Mouse (Mus musculus) C2C12 (cell line): ENCODE measurements around the gene Pdlim5. TPM values are rescaled to one million over a fixed set of nuclear protein-coding genes. Genes with fewer than 3 reads are reported as not detected.

Experiments used
- H3K27me3 ChIP-seq: one replicate; pipeline ENCODE4 v1.6.1; 2011; ENCODE audit not compliant: control insufficient read depth, insufficient read depth, insufficient read length
- H3K36me3 ChIP-seq: one replicate; pipeline ENCODE4 v1.6.1; 2011; ENCODE audit not compliant: control insufficient read depth, insufficient read depth
- H3K4me3 ChIP-seq: one replicate; pipeline ENCODE4 v1.5.1; 2011; ENCODE audit warnings: mild to moderate bottlenecking, control low read depth; ENCODE audit not compliant: poor library complexity, insufficient read depth, severe bottlenecking
- H3K79me2 ChIP-seq: one replicate; pipeline ENCODE4 v1.6.1; 2011; ENCODE audit not compliant: control insufficient read depth, insufficient read depth
- H3K79me3 ChIP-seq: one replicate; pipeline ENCODE4 v1.6.1; 2011; ENCODE audit warnings: low read depth, control low read depth
- H3ac ChIP-seq: one replicate; pipeline ENCODE3; 2011; ENCODE audit warnings: low read depth; ENCODE audit not compliant: control insufficient read depth, insufficient read length
- CEBPB ChIP-seq: IDR thresholded peaks from one replicate; pipeline ENCODE4 v1.6.1; 2011; ENCODE audit warnings: low read depth, mild to moderate bottlenecking, control low read depth, moderate library complexity
- CTCF ChIP-seq: IDR thresholded peaks from one replicate; pipeline ENCODE4 v1.5.1; 2011; ENCODE audit not compliant: control insufficient read depth, insufficient read depth, insufficient read length
- FOSL1 ChIP-seq: IDR thresholded peaks from one replicate; pipeline ENCODE4 v1.8.0; 2011; ENCODE audit warnings: mild to moderate bottlenecking, low read length; ENCODE audit not compliant: poor library complexity, insufficient read depth, severe bottlenecking
- MAX ChIP-seq: IDR thresholded peaks from one replicate; pipeline ENCODE4 v1.6.1; 2011; ENCODE audit warnings: mild to moderate bottlenecking, control low read depth
- MYOD1 ChIP-seq: IDR thresholded peaks from one replicate; pipeline ENCODE4 v1.6.1; 2011; ENCODE audit warnings: low read depth; ENCODE audit not compliant: control insufficient read depth, insufficient read length
- MYOG ChIP-seq: IDR thresholded peaks from one replicate; pipeline ENCODE4 v1.6.1; 2011; ENCODE audit not compliant: control insufficient read depth, insufficient read length; ENCODE audit errors: extremely low read depth
- USF1 ChIP-seq: IDR thresholded peaks from one replicate; pipeline ENCODE4 v1.6.1; 2011; ENCODE audit warnings: low read depth, mild to moderate bottlenecking, control low read depth, moderate library complexity
- polyA plus RNA-seq: library from polyadenylated mRNA; unstranded; fragments of >200 nt; fragmentation: generic; extraction: Trizol; gene quantifications from one replicate; pipeline ENCODE4 v1.2.1, GENCODE M21; 2012; ENCODE audit warnings: missing spikeins

The Pdlim5 gene
- polyA plus RNA-seq, 1 experiment, result 40.0 TPM

GRCm38 (mm10) chr3:142356661-142357060, 38.8 kb downstream of the Pdlim5 start:
- H3K79me3 ChIP-seq, result peaks cover 54% of the 10 kb centered on the region
- H3K79me2 ChIP-seq, result peaks cover 87% of the 10 kb centered on the region
- peaks cover 3% of the 10 kb centered on the region for H3K36me3 ChIP-seq
- H3K27me3 ChIP-seq, result no peaks in the 10 kb centered on the region
- H3K4me3 ChIP-seq, result no peak overlapping the region
- TF ChIP-seq MYOD1, result no peak
- no peak for TF ChIP-seq USF1
- H3ac ChIP-seq, result no peak overlapping the region

GRCm38 (mm10) chr3:142353218-142353617, 42.3 kb downstream of the Pdlim5 start:
- Histone ChIP-seq H3ac (no peak overlapping the region), H3K79me3 (peaks cover 43% of the 10 kb centered on the region), H3K4me3 (no peak overlapping the region), H3K36me3 (peaks cover 34% of the 10 kb centered on the region), H3K27me3 (no peaks in the 10 kb centered on the region), H3K79me2 (peaks cover 76% of the 10 kb centered on the region)
- TF ChIP-seq MAX, result no peak
- no peak for TF ChIP-seq MYOG
- TF ChIP-seq MYOD1, result no peak
- no peak for TF ChIP-seq FOSL1
- TF ChIP-seq USF1, result no peak
- TF ChIP-seq CEBPB, result no peak
- TF ChIP-seq CTCF, result no peak

DNA sequence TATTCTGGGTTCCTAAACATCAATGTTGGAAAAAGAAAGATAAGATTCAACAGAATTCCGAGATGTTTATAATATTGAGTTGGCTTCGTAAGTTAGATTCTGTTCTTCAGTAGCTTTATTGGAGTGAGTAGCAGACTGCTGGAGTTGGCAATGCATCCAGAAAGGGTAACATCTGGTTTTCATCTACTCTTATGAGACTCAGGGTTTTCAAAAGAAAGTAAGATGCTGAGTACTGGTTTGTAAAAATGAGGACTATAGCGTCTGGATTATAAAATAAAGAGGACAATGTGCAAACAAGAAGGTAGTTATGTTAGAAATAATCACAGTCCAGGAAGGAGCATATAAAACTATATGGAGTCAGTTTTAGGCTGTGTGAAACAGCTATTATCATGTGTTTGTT, 45.0 kb downstream of the Pdlim5 start:
- H3K79me2 ChIP-seq, result peaks cover 61% of the 10 kb centered on the region
- H3K79me3 ChIP-seq, result peaks cover 29% of the 10 kb centered on the region
- no peak overlapping the region for H3K4me3 ChIP-seq
- H3ac ChIP-seq, result no peak overlapping the region
- no peaks in the 10 kb centered on the region for H3K27me3 ChIP-seq
- TF ChIP-seq USF1 (no peak), MAX (no peak), CTCF (no peak), MYOD1 (no peak), FOSL1 (no peak), MYOG (no peak), CEBPB (no peak)
- peaks cover 46% of the 10 kb centered on the region for H3K36me3 ChIP-seq

- H3K27me3 ChIP-seq, result no peaks in the 10 kb centered on the region
- H3K79me3 ChIP-seq, result peaks cover 19% of the 10 kb centered on the region
- no peak for TF ChIP-seq CEBPB
- no peak for TF ChIP-seq MYOG
- TF ChIP-seq USF1, result no peak
- peaks cover 51% of the 10 kb centered on the region for H3K36me3 ChIP-seq
- H3ac ChIP-seq, result no peak overlapping the region
- H3K4me3 ChIP-seq, result no peak overlapping the region
- peaks cover 61% of the 10 kb centered on the region for H3K79me2 ChIP-seq
These were observed 46.5 kb downstream of the Pdlim5 start for GRCm38 (mm10) chr3:142348816-142349631.

- no peaks in the 10 kb centered on the region for H3K27me3 ChIP-seq
- no peak for TF ChIP-seq CTCF
- no peak for TF ChIP-seq MYOD1
- no peak for TF ChIP-seq MAX
- TF ChIP-seq FOSL1, result no peak
- no peak for TF ChIP-seq CEBPB
- TF ChIP-seq USF1, result no peak
- TF ChIP-seq MYOG, result no peak
These were observed 49.2 kb downstream of the Pdlim5 start for GRCm38 (mm10) chr3:142346261-142346660.

DNA sequence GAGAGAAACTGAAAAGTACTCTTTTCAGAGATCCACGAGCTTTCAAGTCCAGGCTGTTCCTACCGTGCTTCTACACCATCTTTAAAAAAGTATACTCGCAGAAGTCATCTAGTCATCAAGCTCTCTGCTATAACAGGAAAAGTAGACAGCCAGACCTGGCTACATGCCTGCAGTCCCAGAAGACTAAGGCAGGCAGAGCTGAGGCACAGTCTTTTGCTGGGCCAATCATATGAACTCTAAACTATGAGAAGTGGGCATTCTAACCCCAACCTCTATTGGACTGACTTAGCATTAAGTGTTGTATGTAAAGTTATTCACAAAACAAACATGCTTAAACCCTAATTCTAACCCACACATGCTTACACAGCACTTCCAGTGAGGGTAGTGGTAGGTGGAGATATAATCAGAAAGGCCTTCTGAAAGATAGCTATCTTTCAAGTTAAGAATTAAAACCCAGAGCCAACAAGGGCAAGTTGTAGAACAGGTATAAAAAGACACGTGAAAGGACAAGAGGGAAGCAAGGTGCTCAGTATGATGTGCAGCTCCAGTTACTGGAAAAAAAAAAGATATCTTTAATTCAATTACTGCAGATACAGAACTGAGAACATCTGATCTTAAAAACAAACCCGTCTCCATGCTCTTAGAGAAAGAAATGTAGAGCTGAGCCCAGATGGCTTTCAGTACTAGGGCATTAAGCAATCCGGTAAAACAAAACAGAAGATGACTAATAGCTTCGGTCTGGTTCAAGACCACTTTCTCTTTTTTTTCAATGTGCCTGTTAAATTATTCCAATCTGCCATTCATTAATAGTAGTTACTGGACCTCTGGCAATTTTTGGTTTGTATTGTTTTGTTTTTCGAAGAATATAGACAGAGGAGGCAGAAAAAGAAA, 50.0 kb downstream of the Pdlim5 start:
- peaks cover 73% of the 10 kb centered on the region for H3K79me2 ChIP-seq
- no peak overlapping the region for H3K4me3 ChIP-seq
- TF ChIP-seq USF1, result no peak
- TF ChIP-seq MYOG, result no peak
- TF ChIP-seq CEBPB, result peak; percentile 94
- H3K27me3 ChIP-seq, result no peaks in the 10 kb centered on the region
- H3K36me3 ChIP-seq, result peaks cover 43% of the 10 kb centered on the region
- H3K79me3 ChIP-seq, result peaks cover 34% of the 10 kb centered on the region
- H3ac ChIP-seq, result no peak overlapping the region

More at GRCm38 (mm10) chr3:142346261-142346660, 49.2 kb downstream of the Pdlim5 start:
- Histone ChIP-seq H3K36me3 (peaks cover 48% of the 10 kb centered on the region), H3ac (no peak overlapping the region), H3K79me3 (peaks cover 32% of the 10 kb centered on the region), H3K4me3 (no peak overlapping the region), H3K79me2 (peaks cover 65% of the 10 kb centered on the region)
